Mouse (Mus musculus) thymus, adult 2 months (tissue): Measurements from ENCODE around the gene Zfp213. TPM values are rescaled to one million over a fixed set of nuclear protein-coding genes. Genes with fewer than 3 reads are reported as not detected.

Experiments
- DNase-seq: peaks from one replicate; pipeline ENCODE4 v3.0.0; 2021
- H3K27ac ChIP-seq: fragments of 200-500 bp; 2 replicates; pipeline ENCODE4 v1.5.1; 2012; ENCODE audit warnings: low read length, control low read depth; ENCODE audit not compliant: control insufficient read depth, insufficient read depth
- H3K27me3 ChIP-seq: fragments of 200-500 bp; 2 replicates; pipeline ENCODE4 v1.6.1; 2012; ENCODE audit warnings: mild to moderate bottlenecking, low read length, moderate library complexity, mixed read lengths; ENCODE audit not compliant: control insufficient read depth, insufficient read depth
- H3K36me3 ChIP-seq: fragments of 200-500 bp; 2 replicates; pipeline ENCODE4 v1.6.1; 2012; ENCODE audit warnings: mild to moderate bottlenecking, low read length, moderate library complexity; ENCODE audit not compliant: control insufficient read depth, insufficient read depth
- H3K4me1 ChIP-seq: fragments of 200-500 bp; replicated peaks from 2 replicates; pipeline ENCODE4 v1.6.1; 2012; ENCODE audit warnings: low read length; ENCODE audit not compliant: control insufficient read depth, insufficient read depth
- H3K4me3 ChIP-seq: fragments of 200-500 bp; 2 replicates; pipeline ENCODE4 v1.5.1; 2012; ENCODE audit warnings: mild to moderate bottlenecking, low read length, control low read depth, moderate library complexity; ENCODE audit not compliant: control insufficient read depth, insufficient read depth
- CTCF ChIP-seq: fragments of 200-500 bp; IDR thresholded peaks from 2 replicates; pipeline ENCODE4 v1.5.1; 2012; ENCODE audit warnings: mild to moderate bottlenecking, control low read depth, low read length, moderate library complexity, borderline replicate concordance; ENCODE audit not compliant: control insufficient read depth, poor library complexity, insufficient read depth; ENCODE audit errors: extremely low read depth
- POLR2A ChIP-seq: fragments of 200-500 bp; IDR thresholded peaks from 2 replicates; pipeline ENCODE4 v1.6.1; 2012; ENCODE audit warnings: mild to moderate bottlenecking, low read length, control low read depth, moderate library complexity; ENCODE audit not compliant: control insufficient read depth, poor library complexity, insufficient read depth; ENCODE audit errors: extremely low read depth
- WGBS: fragments of 180-500 bp; shearing (Covaris S2); methylation state at CpG from one replicate; pipeline ENCODE4 v1.1.7; 2018; 5-methylcytosine and 5-hydroxymethylcytosine counted together
- polyA plus RNA-seq: library from polyadenylated mRNA; depleted of rRNA; stranded (reverse); fragments of >200 nt; gene quantifications from 2 replicates; pipeline ENCODE4 v1.2.3, GENCODE M21; 2012

Gene Zfp213
- polyA plus RNA-seq, 1 experiment: 24.4 TPM

DNA sequence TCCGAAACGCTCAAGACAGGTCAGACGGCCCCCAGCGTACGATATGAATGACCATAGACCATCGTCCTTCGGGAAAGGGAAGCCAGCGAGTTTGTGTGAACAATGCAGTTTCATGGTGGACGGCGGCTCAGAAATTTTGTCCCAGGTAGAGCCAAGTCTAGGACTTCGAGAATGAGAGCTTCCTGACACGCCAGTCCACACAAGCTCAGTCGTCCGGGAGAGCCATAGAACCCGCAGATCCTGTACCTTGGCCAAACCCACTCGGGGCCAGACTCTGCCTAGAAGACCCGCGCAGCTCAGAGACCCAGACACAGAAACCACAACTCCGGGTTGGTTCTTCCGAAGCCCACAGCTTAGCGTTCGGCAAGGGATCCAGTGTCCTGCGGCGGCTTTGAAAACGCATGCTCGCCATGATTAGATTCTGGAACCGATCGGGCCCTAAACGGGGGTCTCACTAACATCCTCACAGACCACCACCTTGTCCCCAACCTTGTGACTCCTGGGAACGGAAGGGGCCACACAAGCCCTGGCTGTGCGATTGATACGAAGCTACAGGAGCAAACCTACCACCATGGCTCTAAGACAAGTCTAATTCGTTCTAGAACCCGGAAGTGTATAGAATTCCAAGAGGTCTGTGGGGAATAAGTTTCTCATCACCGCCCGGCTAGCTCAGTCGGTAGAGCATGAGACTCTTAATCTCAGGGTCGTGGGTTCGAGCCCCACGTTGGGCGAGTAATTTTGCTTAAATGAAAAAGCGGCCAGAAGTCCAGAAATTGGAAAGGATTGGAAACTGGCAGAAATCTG lies 17.1 kb downstream of the Zfp213 start:
- H3K4me1 ChIP-seq: peaks cover 16% of the 10 kb centered on the region
- TF ChIP-seq CTCF: no peak
- no peak for TF ChIP-seq POLR2A

DNA sequence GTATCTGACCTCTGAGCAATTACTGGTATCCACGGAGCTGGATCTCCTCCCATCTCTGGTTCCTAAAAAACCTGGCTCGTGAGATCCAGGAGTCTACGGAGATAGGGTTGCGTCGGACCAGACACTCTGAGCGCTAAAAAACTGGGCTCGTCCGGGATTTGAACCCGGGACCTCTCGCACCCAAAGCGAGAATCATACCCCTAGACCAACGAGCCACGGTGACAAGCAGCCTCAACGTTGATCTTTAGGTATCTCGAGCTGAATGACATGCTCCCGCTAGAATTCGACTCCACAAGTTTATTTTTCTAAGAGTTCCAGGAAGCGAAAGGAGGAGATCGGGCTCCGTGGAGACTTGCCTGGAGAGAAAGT lies 17.7 kb downstream of the Zfp213 start:
- H3K27ac ChIP-seq: peak overlapping the region; percentile 75; the same call in 1 of the 2 replicates
- H3K36me3 ChIP-seq: no peaks in the 10 kb centered on the region
- H3K27me3 ChIP-seq: no peaks in the 10 kb centered on the region
- WGBS: 3% methylated on average over 20 of the region's 20 CpGs
- H3K4me3 ChIP-seq: peak overlapping the region; percentile 97
- H3K4me1 ChIP-seq: peaks cover 14% of the 10 kb centered on the region
- TF ChIP-seq CTCF (no peak), POLR2A (no peak)
- DNase-seq: peak; percentile 75

More for the DNA sequence above, 17.1 kb downstream of the Zfp213 start:
- Histone ChIP-seq H3K36me3 (no peaks in the 10 kb centered on the region), H3K27ac (peak overlapping the region; percentile 75), H3K27me3 (no peaks in the 10 kb centered on the region), H3K4me3 (peak overlapping the region; percentile 97)
- peak; percentile 78 for DNase-seq
- WGBS: under 1% methylated on average over 42 of the region's 42 CpGs

DNA sequence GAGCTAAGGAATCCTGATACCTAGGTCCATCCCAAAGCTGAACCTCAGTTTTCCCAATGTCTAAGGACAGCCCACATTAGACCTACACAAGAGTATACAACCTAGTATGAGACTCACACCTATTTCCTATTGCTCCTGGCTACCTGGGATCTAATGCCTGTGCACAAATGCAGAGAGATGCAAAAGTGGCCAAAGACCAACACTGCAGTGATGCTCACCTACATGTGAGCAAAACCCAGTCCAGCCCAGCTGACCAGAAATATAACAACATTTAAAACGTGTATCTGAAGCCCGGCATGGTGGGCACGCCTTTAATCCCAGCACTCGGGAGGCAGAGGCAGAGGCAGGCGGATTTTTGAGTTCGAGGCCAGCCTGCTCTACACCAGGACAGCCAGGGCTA lies 18.2 kb downstream of the Zfp213 start:
- Histone ChIP-seq H3K27ac (no peak overlapping the region), H3K4me3 (no peak overlapping the region), H3K36me3 (no peaks in the 10 kb centered on the region), H3K27me3 (no peaks in the 10 kb centered on the region), H3K4me1 (peaks cover 11% of the 10 kb centered on the region)
- 64% methylated on average over 6 of the region's 6 CpGs for WGBS
- DNase-seq: no peak
- TF ChIP-seq POLR2A (no peak), CTCF (no peak)

DNA sequence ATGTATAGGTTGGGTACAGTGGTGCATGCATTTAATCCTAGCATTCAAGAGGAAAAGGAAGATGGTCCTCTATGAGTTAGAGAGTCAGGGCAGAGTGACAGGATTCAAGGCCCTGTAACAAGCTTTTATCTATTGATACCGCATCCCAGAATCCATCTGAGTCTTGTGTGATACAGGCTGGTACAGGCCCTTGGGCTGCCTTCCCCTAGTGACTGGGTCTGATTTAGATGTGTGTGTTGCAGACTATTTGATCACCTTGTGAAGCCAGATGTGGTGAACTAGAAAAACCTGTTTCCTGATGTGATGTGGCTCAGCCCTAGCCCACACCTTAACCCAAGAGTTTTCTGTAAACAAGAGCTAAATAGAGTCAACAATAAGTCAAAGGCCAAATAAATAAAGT lies 19.3 kb downstream of the Zfp213 start:
- Histone ChIP-seq H3K27ac (no peak overlapping the region), H3K27me3 (no peaks in the 10 kb centered on the region; the same call in 1 of the 2 replicates), H3K4me3 (no peak overlapping the region), H3K4me1 (peaks cover 10% of the 10 kb centered on the region), H3K36me3 (no peaks in the 10 kb centered on the region)
- TF ChIP-seq POLR2A (no peak), CTCF (no peak)
- DNase-seq: no peak
- 98% methylated on average over 1 of the region's 1 CpGs for whole genome bisulfite sequencing

DNA sequence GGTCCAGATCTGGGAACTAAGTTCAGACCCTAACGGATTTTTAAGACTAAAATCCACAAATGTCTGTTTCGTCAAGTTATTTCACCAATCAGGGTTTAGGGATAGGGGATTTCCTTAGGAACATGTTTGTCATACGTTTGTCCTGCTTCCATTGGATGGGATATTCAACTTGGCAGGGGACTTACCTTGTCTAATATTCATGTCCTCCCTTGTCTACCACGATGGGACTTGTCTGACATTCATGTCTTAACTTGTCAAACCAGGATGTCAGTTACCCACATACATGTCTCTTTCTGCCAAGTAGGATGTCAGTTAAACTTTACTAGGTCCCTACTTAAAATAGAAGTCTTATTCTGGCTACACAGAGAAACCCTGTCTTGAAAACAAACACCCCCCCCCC lies 20.1 kb downstream of the Zfp213 start:
- WGBS: 71% methylated on average over 4 of the region's 4 CpGs

DNA sequence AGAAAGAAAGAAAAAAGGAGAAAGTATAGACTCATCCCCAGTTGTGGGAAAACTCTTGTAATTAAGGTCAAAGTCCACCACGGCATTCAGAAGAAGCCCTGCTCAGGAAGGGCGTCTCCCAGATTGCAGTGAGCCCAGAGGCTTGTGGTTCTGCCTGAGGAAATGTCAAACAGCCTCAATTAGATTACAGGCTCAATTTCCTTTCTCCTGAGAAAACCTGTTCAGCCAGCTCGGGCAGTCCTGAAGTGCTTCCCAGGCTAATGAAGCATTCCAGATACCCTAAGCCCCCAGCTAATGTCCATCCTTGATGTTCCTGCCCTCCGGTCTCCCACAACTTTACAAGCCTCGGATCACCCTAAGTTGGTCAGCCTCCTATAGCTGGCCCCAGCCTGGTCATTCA lies 20.7 kb downstream of the Zfp213 start:
- DNase-seq: no peak

More for the DNA sequence above, 20.1 kb downstream of the Zfp213 start:
- peaks cover 6% of the 10 kb centered on the region for H3K4me1 ChIP-seq
- no peaks in the 10 kb centered on the region for H3K36me3 ChIP-seq
- no peak for DNase-seq
- TF ChIP-seq POLR2A: no peak
- no peak for TF ChIP-seq CTCF
- H3K27me3 ChIP-seq: peaks cover 5% of the 10 kb centered on the region; the same call in 1 of the 2 replicates
- no peak overlapping the region for H3K4me3 ChIP-seq
- H3K27ac ChIP-seq: no peak overlapping the region

DNA sequence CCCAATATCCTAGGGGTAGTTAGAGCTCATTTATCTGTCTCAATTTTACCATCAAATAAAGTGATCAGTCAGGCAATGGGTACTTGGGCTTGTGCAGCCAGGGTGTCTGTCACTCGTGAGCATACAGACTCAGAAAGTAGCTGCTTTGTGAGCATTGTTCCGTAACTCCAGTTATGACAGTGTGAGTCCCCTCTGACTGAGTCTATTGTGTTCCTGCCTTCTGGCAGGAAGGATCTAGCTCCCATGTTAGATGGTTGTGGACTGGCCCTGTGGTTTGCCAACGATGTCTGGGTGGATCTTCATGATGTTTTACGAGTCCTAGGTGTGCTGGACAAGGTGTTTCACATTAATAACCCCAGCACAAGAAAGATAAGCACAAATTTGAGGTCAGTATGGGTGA lies 21.2 kb downstream of the Zfp213 start:
- no peaks in the 10 kb centered on the region for H3K36me3 ChIP-seq
- peaks cover 8% of the 10 kb centered on the region; the same call in 1 of the 2 replicates for H3K27me3 ChIP-seq
- DNase-seq: no peak
- WGBS: 48% methylated on average over 4 of the region's 4 CpGs
- H3K4me3 ChIP-seq: no peak overlapping the region
- H3K4me1 ChIP-seq: no peaks in the 10 kb centered on the region
- no peak overlapping the region for H3K27ac ChIP-seq
- no peak for TF ChIP-seq CTCF
- no peak for TF ChIP-seq POLR2A

More for the DNA sequence above, 20.7 kb downstream of the Zfp213 start:
- no peaks in the 10 kb centered on the region for H3K36me3 ChIP-seq
- no peak overlapping the region for H3K27ac ChIP-seq
- 48% methylated on average over 5 of the region's 5 CpGs for WGBS
- TF ChIP-seq CTCF: no peak
- no peak for TF ChIP-seq POLR2A
- no peak overlapping the region for H3K4me3 ChIP-seq
- peaks cover under 1% of the 10 kb centered on the region; the same call in 1 of the 2 replicates for H3K4me1 ChIP-seq
- peaks cover 7% of the 10 kb centered on the region; the same call in 1 of the 2 replicates for H3K27me3 ChIP-seq
